Mouse (Mus musculus) cerebellum, adult 2 months (tissue): ENCODE results near the gene Slc17a3.

Source experiments
- CTCF ChIP-seq: fragments of 200-500 bp; IDR thresholded peaks from 2 replicates; pipeline ENCODE4 v1.5.1; 2011; ENCODE audit warnings: low read depth, mild to moderate bottlenecking, control low read depth, low read length, moderate library complexity, borderline replicate concordance; ENCODE audit not compliant: insufficient read depth
- POLR2A ChIP-seq: fragments of 200-500 bp; IDR thresholded peaks from 2 replicates; pipeline ENCODE4 v1.6.1; 2011; ENCODE audit warnings: low read length, control low read depth, borderline replicate concordance; ENCODE audit not compliant: insufficient read depth

DNA sequence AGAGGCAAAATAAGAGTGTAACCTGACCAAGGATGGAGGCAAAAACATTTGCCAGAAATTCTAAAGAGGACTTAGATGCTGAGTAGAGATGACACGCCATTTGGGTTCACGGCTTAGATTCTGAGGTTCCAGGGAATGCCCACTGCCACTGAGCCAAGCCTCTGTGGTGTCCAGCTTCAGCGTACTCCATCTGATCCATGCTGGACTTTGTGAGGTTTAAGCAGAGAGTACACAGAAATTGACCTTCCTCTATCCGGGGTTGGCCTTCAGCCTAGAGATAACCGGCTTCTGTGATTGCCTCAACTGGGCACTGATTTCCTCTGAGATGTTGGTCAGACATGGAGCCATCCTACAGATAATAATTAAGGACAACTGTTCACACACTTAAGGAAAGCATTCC lies 2.6 kb upstream of the Slc17a3 start:
- TF ChIP-seq CTCF = no peak
- no peak for TF ChIP-seq POLR2A
